ENCODE assay signal across 10 mouse cellular contexts in genomic region chr6:115666641-115667040, GRCm38 (mm10). TPM values are rescaled to one million over a fixed set of nuclear protein-coding genes. Genes with fewer than 3 reads are reported as not detected.
DNase-seq lines count a peak whose midpoint lies in the region; ATAC-seq lines count a peak whose summit lies in the region.
"Had no signal": no experiment of that assay in that cellular context is flagged by ENCODE, and none has a peak within 500 bp of the region (broad histone marks: within the 10 kb centered on the region; RNA-seq: fewer than 3 reads in every experiment).

No protein-coding gene starts in this region.

- no peak overlapping the region for H3K4me2 ChIP-seq in liver, embryonic 13.5 days
- H3K4me2 ChIP-seq: neural tube, embryonic 12.5 days had no signal

- 0 out of 2 replicates have a peak, but pooled peaks cover 4% of the 10 kb centered on the region for H3K36me3 ChIP-seq in liver, embryonic 13.5 days

- no peaks in the 10 kb centered on the region for H3K9me3 ChIP-seq in liver, embryonic 13.5 days (replicated peaks)
- H3K9me3 ChIP-seq: neural tube, embryonic 12.5 days had no signal

- peak overlapping the region; percentile 66 for H3K27ac ChIP-seq in liver, embryonic 13.5 days
- H3K27ac ChIP-seq: neural tube, embryonic 12.5 days had no signal

- no peak overlapping the region for H3K4me3 ChIP-seq in liver, embryonic 13.5 days (replicated peaks)
- H3K4me3 ChIP-seq: neural tube, embryonic 12.5 days had no signal

- 49% methylated on average over 4 of the region's 4 CpGs for WGBS in liver, embryonic 13.5 days (ENCODE audit: insufficient replicate concordance)

- no peaks in the 10 kb centered on the region for H3K27me3 ChIP-seq in liver, embryonic 13.5 days
- H3K27me3 ChIP-seq: neural tube, embryonic 12.5 days had no signal

- H3K4me1 ChIP-seq in liver, embryonic 13.5 days (replicated peaks) = peaks cover 72% of the 10 kb centered on the region
- H3K4me1 ChIP-seq: neural tube, embryonic 12.5 days had no signal

- peak; percentile 79 for ATAC-seq in liver, embryonic 13.5 days (ENCODE audit: low read depth)
- peak; percentile 91 for ATAC-seq in monocyte, adult 5-6 weeks (replicated peaks; ENCODE audit: insufficient number of reproducible peaks, low FRiP score, low TSS enrichment, poor library complexity, severe bottlenecking)
- ATAC-seq in megakaryocyte-erythroid progenitor cell, adult 5-6 weeks (replicated peaks; ENCODE audit: low FRiP score, low TSS enrichment, poor library complexity, severe bottlenecking) = no peak

- H3K9ac ChIP-seq in liver, embryonic 13.5 days = no peak overlapping the region
- H3K9ac ChIP-seq: neural tube, embryonic 12.5 days had no signal

- DNase-seq in NIH3T3 (ENCODE audit: low read depth) = peak; percentile 91
- DNase-seq in adrenal gland, postnatal 36 days = peak; percentile 38 to 56
- DNase-seq in liver, embryonic 13.5 days = no peak
- DNase-seq in frontal cortex, postnatal 14 days (ENCODE audit: low spot score in 2 of 2) = no peak
- no peak for DNase-seq in layer of hippocampus, adult 9-10 months (ENCODE audit: low spot score)
- DNase-seq: heart, postnatal 14 days; kidney, postnatal 36 days had no signal

RNA-seq across cellular contexts. Expression of gene Raf1, which starts 9.8 kb away (rescaled TPM):
- total RNA-seq in adrenal gland, postnatal 36 days (2021) = 100 to 1,000 TPM in 1 of 2 experiments, 10 to 100 TPM in 1; 97.3 to 110 TPM
- polyA plus RNA-seq in liver, embryonic 13.5 days (2015; fragmentation: Nextera tagmentation; extraction: Ambion mirVana) = 32.8 and 38.3 TPM in 2 replicates
- 180 to 216 TPM (median 195 TPM) in 3 replicates for total RNA-seq in monocyte, adult 5-6 weeks (2017)
- 112 and 136 TPM in 2 replicates for total RNA-seq in megakaryocyte-erythroid progenitor cell, adult 5-6 weeks (2014; fragmentation: Nextera tagmentation)
- total RNA-seq in megakaryocyte-erythroid progenitor cell, adult 5-6 weeks (2017) = 68.6 and 77.5 TPM in 2 replicates

Comparison
In these comparisons a context has a peak if more than half of its experiments do, and no peak if none do; other contexts are left out.
1. DNase-seq: peak in NIH3T3 (single experiment) and adrenal gland, postnatal 36 days (2 of 2); none in liver, embryonic 13.5 days (single experiment), frontal cortex, postnatal 14 days (0 of 2) and layer of hippocampus, adult 9-10 months (single experiment).